Mouse (Mus musculus): ENCODE data around the gene 9530077C05Rik. TPM values are rescaled to one million over a fixed set of nuclear protein-coding genes. Genes with fewer than 3 reads are reported as not detected.
"Not testable (repeated sequence)": the region's sequence is repeated elsewhere in the genome, so short reads cannot be mapped to it uniquely, and the experiment has no call there.

Gene 9530077C05Rik
- polyA plus RNA-seq, 3 experiments from 2014 or later = 1.4 to 2.3 (median 1.6) TPM

- ATAC-seq = no peak
Observed at GRCm38 (mm10) chr9:22419877-22420276, 8.6 kb downstream of the 9530077C05Rik start.

DNA sequence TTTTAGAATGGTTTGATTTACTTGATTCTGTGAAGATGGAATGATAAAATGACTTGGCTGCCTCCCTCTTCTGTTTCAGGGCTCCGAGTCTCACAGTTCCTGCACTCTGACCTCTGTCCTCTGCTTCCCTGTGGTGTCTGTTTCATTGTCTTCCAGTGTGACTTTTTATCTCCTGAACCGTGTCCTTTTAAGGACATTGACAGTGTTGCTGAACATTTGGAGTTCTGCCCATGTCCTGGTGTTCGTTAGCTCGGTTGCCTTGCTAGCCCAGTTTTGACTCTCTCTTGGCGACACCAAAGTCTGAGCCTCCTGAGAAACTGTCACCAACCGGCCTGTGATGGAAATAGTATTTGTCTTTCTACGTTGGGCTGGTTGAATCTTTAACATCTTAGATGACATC lies 9.2 kb downstream of the 9530077C05Rik start:
- ATAC-seq = no peak

- ATAC-seq = no peak
Observed at GRCm38 (mm10) chr9:22422559-22422958, 11.2 kb downstream of the 9530077C05Rik start.

DNA sequence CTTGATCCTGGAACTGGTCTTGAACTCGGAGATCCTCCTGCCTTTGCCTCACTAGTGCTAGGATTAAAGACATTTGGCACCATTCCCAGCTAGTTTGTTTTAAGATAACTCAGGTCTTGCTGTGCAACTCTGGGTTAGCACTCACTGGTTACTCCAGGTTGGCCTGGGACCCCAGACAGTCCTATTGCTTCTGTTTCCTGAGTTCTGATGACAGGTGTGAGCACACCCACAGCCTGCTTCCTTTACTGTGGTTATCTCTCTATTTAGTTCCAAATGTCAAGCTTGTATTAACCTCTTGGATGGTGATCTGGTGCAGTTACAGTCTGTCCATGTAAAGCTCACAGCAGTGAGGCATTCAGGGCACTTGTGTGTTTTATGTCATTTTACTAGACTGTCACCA lies 12.2 kb downstream of the 9530077C05Rik start:
- no peak for ATAC-seq

DNA sequence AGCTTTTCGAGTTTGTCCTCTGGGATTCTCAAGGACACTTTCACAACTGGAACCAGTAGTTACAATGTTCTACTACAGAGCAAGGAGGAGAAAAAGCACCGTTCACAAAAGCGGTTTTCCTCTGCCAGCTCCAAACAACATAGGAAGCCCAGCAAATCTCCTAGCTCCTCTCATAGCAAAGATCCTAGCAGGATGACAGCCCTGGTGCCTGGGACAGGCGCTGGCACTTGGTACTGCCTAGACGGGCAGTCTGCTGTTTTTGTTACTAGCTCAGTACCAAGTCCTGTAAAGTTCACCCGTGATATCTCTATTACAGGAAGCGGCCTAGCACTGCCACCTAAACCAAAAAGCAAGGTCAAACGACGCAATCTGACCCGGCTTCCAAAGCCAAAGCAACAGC lies 12.9 kb downstream of the 9530077C05Rik start:
- ATAC-seq = no peak

DNA sequence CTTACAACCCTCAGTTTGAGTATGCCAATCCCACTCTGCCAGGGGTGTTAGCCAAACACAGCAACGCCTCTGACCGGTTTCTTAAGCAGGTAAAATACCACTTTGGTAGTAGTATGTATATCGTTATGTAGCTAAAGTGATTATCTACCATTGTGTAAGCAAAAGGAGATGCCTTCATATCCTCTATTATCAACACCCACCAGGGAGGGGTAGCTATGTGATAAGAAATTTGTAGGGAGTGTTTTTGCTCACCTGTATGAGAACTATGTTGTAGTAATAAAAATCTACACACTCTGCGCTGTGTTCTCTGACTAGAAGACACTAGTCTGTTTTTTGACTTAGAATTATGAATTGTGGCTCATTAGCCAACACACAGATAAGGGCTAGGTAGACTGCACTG lies 13.4 kb downstream of the 9530077C05Rik start:
- ATAC-seq = no peak

- ATAC-seq = no peak
Observed at GRCm38 (mm10) chr9:22428028-22428665, 16.8 kb downstream of the 9530077C05Rik start.

DNA sequence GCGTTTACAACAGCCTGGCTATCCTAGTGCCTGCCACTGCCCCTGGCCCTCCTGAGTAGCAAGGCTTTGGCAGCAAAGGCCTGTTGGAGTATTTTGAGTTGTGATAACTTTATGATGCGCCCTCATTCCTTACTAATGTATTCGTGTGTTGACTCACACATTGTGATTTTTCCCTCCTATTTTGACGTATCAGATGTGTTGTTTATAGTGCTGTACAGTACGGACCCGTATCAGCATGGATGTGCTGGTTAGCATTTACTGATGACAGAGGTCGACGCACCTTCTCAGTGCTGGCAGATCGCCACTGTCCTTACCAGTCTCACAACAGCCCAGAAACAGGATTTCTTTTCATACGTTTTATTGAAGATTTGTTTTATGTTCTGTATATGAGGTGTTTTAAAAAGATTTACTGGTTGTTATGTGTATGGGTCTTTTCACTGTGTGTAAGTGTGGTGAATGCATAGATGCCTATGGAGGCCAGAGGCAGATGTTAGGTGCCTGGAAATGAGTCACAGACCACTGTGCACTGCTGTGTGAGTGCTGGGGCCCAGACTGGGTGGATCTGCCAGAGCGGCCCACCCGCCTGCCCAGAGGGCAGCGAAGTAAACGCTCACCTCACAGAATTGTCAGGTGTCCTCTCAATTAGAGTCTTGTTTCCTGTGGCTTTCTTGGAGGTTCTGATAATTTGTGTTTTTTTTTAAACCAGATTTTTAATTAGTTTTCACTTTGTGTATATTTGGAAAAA lies 17.5 kb downstream of the 9530077C05Rik start:
- ATAC-seq = no peak

GRCm38 (mm10) chr9:22429533-22430241 lies 18.4 kb downstream of the 9530077C05Rik start:
- ATAC-seq = peak; percentile 67

DNA sequence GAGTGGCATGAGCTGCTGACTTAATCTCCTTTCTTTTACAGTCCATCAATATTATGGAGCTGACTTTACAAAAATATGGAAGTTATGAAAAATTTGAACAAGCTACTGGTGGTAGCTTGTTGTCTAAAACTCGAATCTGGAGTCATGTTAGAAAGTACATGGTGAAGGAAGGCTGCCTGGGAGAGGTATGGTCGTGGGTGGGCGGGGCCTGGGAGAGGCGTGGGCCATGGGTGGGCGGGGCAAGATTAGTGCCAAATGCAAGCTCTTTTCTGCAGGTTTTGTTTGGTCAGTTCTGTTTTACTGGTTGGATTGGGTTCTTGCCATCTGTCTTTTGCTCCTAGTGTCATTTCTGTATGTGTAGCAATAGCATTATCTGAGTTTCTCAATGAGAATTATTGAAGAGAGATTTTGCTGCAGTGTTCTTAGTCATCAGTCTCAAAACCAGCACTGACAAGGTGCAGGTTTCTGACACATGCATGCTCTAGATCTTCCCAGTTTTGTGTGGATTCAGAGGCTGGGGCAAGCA lies 19.1 kb downstream of the 9530077C05Rik start:
- ATAC-seq = no peak

DNA sequence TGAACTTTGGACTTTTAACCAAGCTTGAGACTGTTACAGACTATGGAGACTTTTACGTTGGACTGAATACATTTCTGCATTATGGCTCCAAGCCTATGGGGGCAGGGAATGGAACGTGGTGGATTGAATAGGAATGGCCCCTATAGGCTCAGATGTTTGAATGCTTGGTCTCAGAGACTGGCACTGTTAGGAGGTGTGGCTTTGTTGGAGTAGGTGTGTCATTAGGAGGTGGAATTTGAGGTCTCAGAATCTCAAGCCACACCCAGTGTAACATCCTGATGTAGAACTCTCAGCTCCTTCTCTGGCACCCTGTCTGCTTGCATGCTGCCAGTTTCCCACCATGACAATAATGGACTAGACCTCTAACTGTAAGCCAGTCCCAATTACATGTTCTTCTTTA lies 21.9 kb downstream of the 9530077C05Rik start:
- no peak for ATAC-seq

DNA sequence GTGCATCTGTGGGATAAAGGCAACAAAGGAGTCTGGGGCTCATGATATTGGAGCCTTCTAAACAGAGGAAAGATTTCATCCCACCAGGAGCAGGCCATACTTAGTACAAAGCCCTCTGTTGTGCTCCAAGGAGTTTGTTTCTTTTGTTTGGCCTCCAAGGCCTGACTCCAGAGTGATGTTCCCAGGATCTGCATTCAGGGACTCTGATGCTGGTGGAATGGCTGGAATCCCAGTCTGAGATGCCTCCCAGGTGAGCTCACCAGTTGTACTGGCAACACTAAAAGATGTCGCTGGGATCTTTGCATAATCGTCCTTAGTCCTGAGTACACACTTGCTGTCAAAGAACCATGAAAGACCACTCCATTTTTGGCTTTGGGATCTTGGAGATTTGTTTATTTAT lies 22.8 kb downstream of the 9530077C05Rik start:
- no peak for ATAC-seq

- ATAC-seq = no peak
Observed at GRCm38 (mm10) chr9:22438826-22439225, 27.5 kb downstream of the 9530077C05Rik start.

- ATAC-seq = no peak
Observed at GRCm38 (mm10) chr9:22443157-22443556, 31.8 kb downstream of the 9530077C05Rik start.

GRCm38 (mm10) chr9:22445123-22445522 lies 33.8 kb downstream of the 9530077C05Rik start:
- ATAC-seq = no peak

- ATAC-seq = no peak
Observed at GRCm38 (mm10) chr9:22447213-22447612, 35.9 kb downstream of the 9530077C05Rik start.

GRCm38 (mm10) chr9:22448420-22448819 lies 37.1 kb downstream of the 9530077C05Rik start:
- no peak for ATAC-seq

DNA sequence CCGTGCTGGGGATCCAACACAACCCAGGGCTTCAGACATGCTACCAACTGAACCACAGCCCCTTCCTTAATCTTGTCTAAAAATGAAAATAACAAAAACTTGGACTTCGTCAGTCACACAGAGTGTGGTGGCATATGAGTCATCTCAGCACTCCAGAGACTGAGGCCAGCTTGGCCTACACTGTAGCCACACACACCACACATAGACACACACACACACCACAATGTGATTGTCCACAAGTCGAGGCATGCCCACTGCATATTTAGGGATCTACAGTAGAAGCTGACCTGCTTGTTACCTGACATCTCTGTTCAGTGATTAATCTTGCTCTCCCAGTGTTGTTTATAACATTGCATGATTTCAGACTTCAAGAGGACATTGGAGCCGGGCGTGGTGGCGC lies 37.9 kb downstream of the 9530077C05Rik start:
- no peak for ATAC-seq

- no peak for ATAC-seq
Observed at GRCm38 (mm10) chr9:22452697-22453096, 41.4 kb downstream of the 9530077C05Rik start.

DNA sequence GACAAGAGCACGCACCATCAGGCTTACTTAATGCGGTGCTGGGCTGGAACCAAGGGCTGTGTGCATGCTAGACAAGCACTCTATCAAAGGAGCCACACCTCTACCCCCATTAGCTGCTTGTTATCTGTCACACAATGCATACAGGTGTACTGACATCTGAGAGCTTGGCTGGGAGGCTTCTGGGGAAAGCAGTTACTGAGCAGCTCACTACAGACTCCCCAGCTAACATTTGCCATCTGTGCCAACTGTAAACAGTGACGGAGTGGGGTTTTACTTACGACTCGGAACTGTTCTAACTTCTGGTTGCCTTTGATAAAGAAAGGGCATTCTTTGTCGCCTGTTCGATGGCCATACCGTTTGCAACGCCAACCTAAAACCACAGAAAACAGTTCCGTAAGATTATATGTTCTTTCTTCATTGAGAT lies 42.2 kb downstream of the 9530077C05Rik start:
- no peak for ATAC-seq

GRCm38 (mm10) chr9:22453990-22454389 lies 42.7 kb downstream of the 9530077C05Rik start, which contains the start of gene Gm17545:
Gm17545 (plus strand) TSS chr9:22454290.
- not testable (repeated sequence) for ATAC-seq

DNA sequence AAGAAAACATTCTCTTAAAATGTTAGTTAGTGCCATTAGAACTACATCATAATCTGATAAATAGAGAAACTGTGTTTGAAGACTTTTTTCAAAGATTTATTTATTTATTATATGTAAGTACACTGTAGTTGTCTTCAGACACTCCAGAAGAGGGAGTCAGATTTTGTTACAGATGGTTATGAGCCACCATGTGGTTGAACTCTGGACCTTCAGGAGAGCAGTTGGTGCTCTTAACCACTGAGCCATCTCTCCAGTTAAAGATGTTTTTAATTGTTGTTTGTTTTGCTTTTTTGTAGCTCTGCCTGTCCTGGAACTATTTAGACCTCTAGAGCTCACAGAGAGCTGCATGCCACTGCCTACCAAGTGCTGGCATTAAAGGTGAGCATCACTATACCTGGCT lies 43.7 kb downstream of the 9530077C05Rik start:
- ATAC-seq = no peak

GRCm38 (mm10) chr9:22457142-22457835 lies 46.0 kb downstream of the 9530077C05Rik start:
- no peak for ATAC-seq

Data from inflammation-experienced regulatory T-cells, adult 6 months (primary cell).